Mouse (Mus musculus) ZHBTc4 (cell line): ENCODE results near the gene Reps1.

Experiments used
- DNase-seq: peaks from one replicate; pipeline ENCODE4 v3.0.0-alpha.2; 2011; ENCODE audit warnings: low read depth, low spot score

Reps1 gene

DNA sequence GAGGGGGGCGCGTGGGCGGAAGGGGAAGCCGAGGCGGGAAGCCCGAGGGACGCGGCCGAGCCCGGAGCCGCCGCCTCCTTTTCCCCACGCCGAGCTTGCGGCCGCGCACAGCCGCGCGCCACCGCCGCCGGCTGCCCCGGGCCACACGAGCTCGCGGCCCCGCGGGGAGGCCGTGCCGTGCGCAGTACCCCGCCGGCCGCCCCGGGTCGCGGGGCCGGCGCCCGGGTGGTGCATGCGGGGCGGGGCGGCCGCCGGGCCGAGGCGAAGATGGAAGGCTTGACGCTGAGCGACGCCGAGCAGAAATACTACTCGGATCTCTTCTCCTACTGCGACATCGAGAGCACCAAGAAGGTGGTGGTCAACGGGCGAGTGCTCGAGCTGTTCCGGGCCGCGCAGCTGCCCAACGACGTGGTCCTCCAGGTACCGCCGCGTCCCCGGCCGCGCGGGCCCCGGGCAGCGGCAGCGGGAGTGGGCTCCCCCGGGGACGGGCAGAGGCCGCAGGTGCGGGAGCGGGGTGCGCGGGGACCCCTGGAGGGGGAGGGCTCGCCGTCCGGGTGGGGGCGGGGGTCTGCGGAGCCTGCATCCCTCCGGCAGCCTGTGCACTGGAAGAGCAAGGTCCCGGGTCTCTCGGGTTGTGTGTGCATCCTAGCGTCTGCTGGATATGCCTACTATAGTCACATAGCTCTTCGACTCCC is at the start of gene Reps1:
TSS of gene Reps1 (plus strand) at position 166 of the 695 bp plus-strand sequence.
- peak; percentile 50 for DNase-seq

DNA sequence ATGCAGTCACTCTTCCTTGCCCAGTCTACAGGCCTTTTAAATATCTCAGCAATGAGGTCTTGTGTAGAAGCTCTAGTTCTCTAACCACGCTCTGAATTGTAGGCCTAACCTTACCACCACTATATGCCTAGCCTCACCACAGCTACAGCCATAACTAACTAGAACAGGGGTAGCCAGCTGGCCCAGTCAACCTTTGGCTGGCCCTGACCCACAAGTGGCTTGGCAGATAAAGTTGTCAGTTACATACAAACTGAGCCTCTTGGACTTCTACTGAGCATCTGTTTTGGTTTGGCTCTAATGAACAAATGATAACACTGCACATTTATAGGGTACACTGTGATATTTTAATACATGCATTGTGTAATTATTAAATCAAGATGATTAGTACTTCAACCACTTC is 48.9 kb upstream of the Reps1 start:
- DNase-seq: no peak

DNA sequence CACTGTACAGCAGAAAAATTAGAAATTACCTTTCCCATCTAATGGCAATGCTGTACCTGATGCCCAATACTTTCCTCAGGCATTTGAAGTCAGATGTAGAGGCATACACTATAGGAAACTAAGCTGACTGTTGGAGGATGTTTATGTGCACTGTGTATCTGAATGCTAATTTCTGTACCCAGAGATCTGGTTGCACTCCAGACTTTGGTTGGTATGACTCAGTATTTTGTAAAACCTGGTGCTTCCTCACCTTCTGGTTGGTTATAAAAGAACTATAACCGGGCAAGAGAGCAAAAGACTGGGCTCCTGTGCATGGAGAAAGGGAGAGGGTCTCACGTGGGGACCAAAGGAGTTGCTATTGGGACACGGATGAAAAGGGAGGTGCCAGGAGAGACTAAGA is 48.4 kb upstream of the Reps1 start:
- no peak for DNase-seq

DNA sequence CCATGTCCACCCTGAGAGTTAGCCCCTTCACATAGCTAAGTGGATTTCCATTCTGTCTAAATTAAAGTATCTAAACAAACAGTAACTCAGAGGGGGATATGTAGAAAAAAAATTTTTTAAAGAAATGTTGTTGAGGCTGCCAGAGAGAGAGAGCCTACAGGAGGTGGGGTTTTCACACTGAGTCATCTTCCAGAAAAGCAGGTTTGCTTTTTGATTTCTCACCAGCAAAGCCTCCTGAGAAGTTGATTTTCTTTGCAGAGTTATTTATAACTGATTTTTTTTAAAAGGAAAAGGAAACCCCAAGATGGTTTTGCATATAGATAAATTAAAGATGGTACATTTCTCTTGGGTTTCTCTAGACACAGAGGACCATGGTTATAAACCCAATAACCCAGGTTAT is 47.5 kb upstream of the Reps1 start:
- no peak for DNase-seq

DNA sequence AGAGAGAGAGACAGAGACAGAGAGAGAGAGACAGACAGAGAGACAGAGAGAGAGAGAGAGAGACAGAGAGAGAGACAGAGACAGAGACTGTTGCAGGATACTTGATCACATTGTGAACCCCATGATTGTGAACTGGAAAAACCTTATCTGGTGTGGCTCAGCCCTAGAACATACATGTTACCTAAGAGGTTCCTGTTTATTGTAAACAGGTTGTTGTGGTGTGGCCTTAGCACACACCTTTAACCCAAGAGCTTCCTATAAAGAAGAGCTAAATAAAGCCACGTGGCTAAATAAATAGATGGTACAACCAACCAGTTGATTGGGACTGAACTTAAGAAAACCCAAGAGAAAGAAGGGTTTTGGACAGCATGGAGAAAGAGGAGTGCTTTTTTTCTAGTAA is 45.9 kb upstream of the Reps1 start:
- no peak for DNase-seq

DNA sequence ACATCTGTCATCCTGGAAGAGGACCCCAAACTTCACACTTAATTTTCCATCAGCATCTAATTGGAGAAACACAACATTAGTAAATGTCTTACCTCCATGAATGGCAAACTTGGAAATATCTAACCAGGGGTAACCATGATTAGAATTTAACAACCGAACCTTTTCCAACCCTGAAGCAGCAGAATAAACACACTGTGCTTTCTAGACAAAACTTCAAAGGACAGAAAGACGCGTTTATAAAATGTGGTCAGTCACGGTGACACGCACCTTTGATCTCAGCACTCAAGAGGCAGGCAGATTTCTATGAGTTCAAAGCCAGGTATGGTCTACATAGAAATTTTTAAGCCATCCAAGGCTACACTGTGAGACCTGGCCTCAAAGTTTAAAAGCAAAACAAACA is 43.9 kb upstream of the Reps1 start:
- no peak for DNase-seq

DNA sequence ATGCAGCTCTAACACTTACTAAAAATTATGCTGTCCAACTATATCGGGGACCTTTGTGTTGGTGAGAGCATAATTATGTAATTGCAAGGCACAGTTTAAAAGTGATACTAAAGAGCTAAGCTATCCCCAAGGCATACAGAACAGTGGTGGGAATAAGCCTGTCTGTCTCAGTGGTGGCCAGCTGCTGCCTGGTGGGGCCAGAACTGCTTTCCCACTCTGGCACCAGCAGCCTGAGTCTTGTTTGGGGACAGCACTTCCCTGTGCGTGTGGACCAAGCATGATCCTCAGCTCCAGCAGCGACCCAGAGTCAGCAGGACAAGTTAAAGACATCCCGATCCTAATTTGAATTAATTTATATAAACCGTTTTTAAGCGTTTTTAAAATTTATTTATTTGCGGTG is 35.2 kb upstream of the Reps1 start:
- DNase-seq: no peak

DNA sequence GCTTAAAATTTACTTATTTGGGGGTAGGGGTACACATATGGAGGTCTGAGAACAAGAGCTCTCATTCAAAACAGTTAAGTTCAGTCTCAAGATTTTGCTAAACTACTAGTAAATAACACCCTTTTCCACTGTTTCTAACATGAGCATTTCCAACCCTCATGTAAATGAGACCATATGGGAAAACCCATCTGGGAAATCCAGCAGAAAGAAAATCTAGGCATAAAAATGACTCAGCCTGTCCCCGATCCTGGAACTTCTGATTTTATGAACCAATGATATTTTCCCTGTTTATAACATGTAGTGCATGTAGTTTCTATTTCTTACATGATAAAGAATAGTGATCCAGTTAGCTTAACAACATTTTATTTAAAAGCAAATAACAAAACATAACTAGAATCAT is 34.8 kb upstream of the Reps1 start:
- no peak for DNase-seq

DNA sequence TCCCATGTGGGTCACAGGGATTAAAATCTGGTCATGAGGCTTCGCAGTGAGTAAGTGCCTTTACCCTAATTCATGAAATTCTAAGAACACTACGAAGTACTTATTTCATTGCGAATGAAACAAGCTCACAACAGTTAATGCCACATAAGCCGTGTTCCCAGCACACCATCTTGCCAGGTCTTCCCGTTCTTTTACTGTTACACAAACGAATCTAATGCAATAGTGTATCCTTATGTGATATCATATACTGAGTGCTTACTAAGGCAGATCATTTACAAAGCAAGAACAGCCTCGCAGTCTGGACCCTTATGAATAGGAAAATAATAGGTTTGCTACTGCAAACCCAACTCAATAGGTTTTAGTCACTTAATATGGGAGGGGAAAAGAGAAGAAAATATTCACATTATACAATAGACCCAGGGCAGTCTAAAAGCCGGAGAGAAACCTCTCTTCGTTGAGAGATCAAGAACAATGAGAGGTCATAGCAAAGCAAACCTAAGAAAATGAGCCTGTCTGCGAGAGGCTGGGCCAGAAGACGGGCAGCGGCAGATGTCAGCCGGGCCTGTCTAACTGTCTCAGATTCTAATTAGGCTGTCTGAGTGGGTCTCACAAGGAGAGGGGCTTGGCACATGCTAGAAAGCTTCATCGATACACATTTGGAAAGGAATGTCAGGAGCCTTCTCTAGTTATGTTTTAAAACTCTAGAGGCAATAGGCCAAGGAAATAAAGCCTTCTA is 33.9 kb upstream of the Reps1 start:
- DNase-seq: no peak

DNA sequence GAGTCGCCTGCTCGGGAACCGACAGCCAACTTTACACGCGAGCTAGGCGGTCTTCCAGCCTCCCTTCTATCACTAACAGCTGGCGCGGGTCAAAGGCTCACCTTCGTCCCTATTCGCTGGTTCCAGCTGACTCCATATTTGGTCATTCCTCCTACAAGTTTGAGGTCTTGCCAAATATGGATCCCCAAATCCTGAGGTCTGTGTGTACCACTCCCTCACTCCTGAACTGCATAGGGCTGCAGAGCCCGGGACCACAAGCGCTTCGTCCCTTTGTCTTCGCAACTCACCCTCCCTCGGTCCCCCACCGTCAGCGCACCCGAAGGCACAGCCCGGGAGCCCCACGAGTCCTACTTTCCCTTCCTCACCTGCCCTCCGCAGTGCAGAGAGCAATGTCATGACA is 33.3 kb upstream of the Reps1 start:
- DNase-seq: peak; percentile 59

DNA sequence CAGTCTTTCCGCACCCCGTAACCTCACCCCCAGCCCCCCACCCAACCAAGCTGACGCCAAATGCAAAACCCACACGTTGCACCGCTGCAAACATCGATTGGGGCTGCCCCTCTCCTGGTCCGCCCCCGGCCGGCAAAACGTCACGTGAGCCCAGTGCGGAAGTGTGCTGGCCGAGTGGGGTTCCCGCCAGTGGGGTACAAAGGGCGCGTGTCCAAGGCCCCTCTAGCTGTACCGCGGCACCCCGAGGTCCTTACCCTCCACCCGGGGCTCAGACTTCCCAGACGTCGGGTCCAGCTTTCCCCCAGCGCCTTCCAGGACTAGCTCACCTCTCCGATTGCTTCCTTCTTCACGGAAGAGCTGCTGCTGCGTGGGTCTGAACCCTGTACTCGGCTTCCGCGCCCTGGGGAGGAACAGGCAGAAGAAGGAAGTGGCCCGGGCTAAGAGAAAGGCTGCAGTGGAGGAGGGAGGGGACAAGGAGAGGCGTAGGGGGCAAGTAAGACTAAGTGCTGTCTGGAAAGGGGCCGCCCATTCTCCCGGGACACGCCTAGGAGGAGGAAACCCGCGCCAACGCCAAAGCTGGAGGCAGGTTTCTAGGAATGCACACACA is 32.8 kb upstream of the Reps1 start, which contains the start of gene Abracl:
TSS of gene Abracl (minus strand) at position 548 of the 607 bp plus-strand sequence.
- peak; percentile 93 for DNase-seq

DNA sequence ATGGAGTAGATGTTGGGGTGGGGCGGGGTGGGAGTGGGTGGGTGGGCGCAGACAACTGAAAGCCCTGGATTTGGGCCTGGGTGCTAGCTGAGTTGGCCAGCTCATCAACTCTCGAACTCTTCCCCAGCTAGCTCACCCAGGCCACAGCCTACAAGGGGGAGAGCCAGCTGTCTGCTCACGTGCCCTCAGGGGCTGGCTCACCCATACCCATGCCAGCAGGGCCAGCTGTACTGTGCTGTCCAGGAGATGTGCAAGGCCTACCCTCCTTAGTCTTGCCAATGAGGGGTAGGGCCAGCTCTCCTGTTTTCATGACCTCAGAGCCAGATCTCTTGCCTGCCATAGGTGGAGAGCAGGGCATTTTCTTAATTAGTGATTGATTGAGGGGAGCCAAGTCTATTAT is 21.3 kb upstream of the Reps1 start:
- DNase-seq: no peak

DNA sequence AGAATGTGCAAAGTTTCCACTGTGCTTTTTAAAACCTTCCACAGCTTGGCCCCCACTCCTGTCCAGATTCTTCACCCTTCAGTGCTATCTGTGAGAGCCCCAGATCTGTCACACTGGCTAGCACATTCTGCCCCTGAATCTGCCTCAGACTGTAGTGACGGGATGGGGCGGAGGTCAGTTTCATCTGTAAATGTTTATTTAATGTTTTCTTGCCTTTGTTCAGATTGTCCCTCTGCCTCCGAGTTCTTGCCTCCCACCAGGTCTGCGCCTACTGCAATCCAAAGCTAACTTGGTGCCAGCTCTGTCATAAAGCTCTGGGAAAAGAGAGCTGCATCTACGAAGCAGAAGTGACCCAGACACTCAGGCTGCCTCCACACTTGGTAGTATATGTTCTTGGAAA is 18.8 kb upstream of the Reps1 start:
- no peak for DNase-seq

DNA sequence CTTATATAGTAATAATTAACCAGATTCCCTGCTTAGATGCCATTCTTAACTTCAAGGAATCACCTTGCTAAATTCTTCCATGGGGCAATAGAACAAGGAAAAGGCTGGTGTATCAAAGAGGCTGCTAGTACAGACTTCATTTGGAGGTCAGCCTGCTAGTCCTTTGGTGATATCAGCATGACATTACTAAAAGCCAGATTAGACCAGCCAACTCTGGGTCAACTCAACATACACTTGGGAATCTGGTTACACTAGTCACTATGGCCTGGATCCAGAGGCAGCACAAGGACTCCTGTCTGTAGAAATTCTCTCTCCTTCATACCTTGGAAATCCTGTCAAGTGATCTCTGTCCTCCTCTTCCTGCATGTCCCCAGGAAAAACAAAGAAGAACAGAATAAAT is 9.3 kb upstream of the Reps1 start:
- DNase-seq: no peak

DNA sequence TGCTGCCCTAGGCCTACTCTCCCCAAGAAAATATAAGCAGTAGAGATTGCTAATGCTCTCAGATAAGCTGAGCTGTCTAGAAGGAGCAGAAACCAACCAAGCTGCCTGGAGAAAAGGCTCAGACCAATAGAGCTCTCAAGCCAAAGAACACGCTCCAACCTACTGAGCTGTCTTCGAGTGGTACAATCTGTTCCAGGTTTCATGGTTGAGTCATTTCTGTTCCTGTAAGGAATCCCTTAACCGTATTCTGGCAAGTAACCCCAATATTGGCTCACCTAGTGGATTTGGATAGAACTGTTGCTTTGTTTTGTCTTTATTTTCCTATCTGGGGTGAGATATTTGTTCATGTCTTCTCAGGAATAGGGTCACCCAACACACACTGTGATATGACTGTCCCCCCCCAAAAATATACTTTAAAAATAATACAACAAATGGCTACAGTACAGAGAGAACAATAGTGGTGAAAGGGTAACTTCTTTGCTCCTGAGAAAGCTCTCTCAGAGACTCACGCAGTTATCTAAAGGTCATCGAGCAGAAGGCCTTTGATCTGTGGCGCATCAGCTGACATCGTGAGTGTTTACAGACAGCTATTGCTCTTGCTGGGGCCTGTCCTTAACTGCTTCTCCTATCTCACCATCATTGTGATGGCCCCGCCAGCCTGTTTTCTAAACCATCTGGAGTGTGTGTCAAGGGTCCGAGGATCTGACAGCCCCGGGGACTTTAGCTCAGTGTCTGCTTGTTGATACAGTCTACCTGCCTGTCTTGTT is 8.1 kb upstream of the Reps1 start:
- no peak for DNase-seq

DNA sequence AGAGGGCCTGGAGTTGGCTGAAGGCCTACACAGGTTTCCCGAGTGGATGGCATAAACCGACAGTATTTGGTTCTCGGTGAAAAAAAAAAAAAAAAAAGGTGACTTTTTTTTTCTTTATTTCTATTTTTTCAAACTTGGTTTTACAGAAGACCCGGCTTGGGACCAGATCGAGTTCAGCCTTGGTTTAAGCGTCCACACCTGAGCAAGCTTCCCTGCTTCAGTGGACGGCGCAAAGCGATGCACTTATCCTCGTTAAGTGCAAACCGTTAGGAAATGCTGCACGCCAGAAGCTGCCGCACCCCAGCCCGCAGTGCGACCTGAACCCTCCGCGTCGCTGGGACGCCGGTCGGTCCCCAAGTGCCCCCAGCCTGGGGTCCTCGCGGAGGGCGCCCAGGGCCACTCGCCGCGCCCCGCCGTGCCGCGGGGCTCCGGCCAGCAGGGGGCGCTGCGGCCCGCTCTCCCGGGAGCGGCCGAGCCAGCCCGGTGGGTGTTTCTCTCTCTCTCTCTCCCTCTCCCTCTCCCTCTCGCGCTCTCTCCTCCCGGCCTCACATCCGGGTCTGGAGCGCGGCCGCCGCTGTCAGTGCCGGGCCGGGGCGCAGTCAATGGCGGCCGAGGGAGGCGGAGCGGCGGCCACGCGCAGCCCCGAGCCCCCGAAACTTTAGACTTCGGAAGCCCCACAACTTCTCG is 509 bp upstream of the Reps1 start:
- peak; percentile 91 for DNase-seq

DNA sequence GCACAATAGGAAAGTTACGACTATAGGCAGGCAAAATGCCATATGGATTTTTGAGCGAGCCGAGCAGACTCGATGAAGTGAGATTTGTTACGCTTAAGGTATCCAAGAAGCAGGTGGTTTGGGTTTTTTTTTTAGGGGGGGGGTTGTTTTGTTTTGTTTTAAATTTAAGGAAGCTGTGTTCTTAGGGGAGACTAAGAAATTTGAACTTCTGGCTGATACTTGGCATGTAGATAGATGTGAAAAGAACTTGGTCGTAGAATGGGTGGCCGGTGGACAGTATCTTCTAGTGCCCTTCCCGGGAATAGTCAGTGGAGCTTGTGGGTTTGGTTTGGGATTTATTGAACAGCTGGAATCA is 707 bp downstream of the Reps1 start:
- DNase-seq: no peak

DNA sequence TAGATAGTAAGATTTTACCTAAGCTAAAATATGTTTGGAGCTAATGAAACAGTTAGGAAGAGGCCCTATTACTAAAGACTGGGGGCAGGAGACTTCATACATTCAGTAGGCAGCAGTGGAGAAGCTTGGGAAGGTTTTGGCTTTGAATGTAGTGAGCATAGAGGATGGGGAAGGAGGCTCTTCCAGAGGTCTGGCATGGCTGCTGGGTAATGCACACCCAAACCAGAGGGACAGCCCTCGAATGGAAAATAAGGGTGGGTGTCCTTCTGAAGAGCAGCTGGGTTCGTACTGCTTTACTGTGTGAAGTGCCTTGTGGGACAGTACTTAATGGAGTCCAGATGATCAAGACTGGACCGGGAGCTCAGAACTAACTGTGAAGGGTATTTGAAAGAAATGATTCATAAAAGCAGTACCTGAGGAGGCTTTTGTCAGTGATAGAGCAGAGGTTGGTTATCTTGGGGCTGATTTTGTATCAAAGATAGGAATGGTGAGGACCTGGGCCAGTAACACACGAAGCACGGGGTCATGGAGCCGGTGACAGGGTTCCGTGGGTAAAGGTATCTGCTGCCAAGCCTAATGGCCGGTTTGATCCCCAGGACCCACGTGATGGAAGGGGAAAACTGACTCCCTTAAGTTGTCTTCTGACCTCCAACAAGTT is 3.1 kb downstream of the Reps1 start:
- no peak for DNase-seq

DNA sequence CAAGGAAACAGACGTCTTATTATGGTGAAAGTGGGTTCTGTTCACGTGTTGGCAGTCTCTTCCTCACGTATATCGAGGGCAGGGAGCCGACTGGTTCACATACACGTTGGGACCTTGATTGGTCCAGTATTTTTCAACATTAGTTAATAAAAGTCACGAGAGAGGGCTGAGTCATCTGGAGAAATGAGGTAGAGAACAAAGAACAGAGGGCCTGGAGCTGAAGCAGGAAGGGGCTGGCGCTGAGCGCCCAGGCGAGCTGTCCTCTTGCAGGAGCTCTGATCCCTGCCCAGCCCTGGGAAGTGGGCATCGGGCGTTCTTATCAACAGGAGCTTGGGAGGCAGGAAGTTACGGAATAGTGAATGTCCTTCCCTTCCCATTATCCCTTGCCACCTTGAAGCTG is 4.1 kb downstream of the Reps1 start:
- DNase-seq: no peak

DNA sequence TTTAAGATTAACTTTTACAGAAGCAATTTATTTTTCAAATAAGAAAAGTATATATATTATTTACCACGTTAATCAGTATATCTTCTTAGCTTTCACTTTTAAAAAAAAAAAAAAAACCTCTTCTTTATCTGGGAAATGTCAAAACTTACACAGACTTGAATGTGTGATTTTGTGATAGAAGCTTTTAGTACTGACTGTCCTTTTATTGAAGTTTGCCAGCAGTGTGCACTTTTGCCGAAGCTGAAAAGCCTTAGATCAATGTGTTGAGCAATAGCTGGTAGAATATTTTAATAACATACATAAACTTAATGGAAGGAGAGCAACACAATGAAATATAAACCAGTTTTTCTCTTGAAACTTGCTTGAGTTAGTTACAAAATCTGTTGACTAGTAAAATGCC is 5.1 kb downstream of the Reps1 start:
- DNase-seq: no peak

DNA sequence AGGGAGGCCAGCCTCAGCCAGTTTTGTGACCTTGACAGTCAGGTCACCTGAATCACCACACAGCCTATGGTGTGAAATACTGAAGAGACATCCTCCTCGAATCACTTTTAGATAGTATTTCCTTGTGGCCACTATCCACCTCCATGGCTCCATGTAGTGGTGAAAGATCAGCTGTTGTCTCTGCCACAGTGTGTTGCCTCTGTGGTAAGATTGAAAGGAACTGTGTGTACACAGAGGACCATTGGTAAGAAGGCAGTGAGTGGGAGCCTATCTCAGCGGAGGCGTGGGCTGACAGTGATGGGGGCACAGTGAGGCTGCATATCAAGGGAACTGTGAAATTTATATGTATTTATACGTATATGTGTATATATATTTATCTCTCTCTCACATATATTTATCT is 5.9 kb downstream of the Reps1 start:
- DNase-seq: no peak
